ENCODE assay signal across 9 mouse cellular contexts in genomic region chr15:86134941-86135783, GRCm38 (mm10). TPM values are rescaled to one million over a fixed set of nuclear protein-coding genes. Genes with fewer than 3 reads are reported as not detected.
A peak's percentile ranks its signal among the peaks of the same experiment; 100 is the strongest.
DNase-seq lines count a peak whose midpoint lies in the region; ATAC-seq and TF ChIP-seq lines count a peak whose summit lies in the region.
"Had no signal": no experiment of that assay in that cellular context is flagged by ENCODE, and none has a peak within 500 bp of the region (broad histone marks: within the 10 kb centered on the region; RNA-seq: fewer than 3 reads in every experiment).

No protein-coding gene starts in this region.

- H3K4me2 ChIP-seq in forebrain, embryonic 13.5 days: no peak overlapping the region
- no peak overlapping the region for H3K4me2 ChIP-seq in lung, embryonic 16.5 days (ENCODE audit: low read depth, low read length)
- H3K4me2 ChIP-seq: liver, embryonic 15.5 days had no signal

- peak; percentile 80 for DNase-seq in ES-CJ7 (ENCODE audit: low read depth, low spot score)
- peak; percentile 68 for DNase-seq in c-Kit-positive CD71-positive TER-119-negative erythroid progenitor cells, embryonic 14.5 days (ENCODE audit: low read depth)
- DNase-seq in layer of hippocampus, adult 2 months (ENCODE audit: low spot score in 2 of 2): peak; percentile 77 to 92
- DNase-seq in ovary, postnatal 10 days (ENCODE audit: low spot score): peak; percentile 86
- DNase-seq in thymus, postnatal 10 days (ENCODE audit: low spot score in 2 of 2): peak; percentile 66 to 83

- ATAC-seq in forebrain, embryonic 13.5 days: peak; percentile 61
- ATAC-seq in hematopoietic stem cell, adult 5-6 weeks (replicated peaks in 1 of 2; ENCODE audit: insufficient read depth in 1 of 2, low FRiP score in 2 of 2, low TSS enrichment in 1 of 2, low read depth in 1 of 2, poor library complexity in 2 of 2, severe bottlenecking in 2 of 2): peak; percentile 59 to 63
- ATAC-seq in lung, embryonic 16.5 days (ENCODE audit: low read depth): peak; percentile 42

- peaks cover 7% of the 10 kb centered on the region; the same call in 1 of the 2 replicates for H3K4me1 ChIP-seq in forebrain, embryonic 13.5 days
- H3K4me1 ChIP-seq in lung, embryonic 16.5 days (replicated peaks; ENCODE audit: control insufficient read depth, insufficient read depth, low read length): no peaks in the 10 kb centered on the region

- 37% methylated on average over 18 of the region's 18 CpGs for WGBS in forebrain, embryonic 13.5 days
- 40% methylated on average over 18 of the region's 18 CpGs for WGBS in lung, embryonic 16.5 days

- TF ChIP-seq CTCF in layer of hippocampus, adult 2 months (conservative IDR thresholded peaks at IDR 0.05): peak; percentile 87

- H3K4me3 ChIP-seq in forebrain, embryonic 13.5 days: no peak overlapping the region
- H3K4me3 ChIP-seq in layer of hippocampus, adult 2 months: no peak overlapping the region
- no peak overlapping the region for H3K4me3 ChIP-seq in lung, embryonic 16.5 days (ENCODE audit: low read length)
- H3K4me3 ChIP-seq: liver, embryonic 15.5 days had no signal

- peak overlapping the region; percentile 52 for H3K27ac ChIP-seq in forebrain, embryonic 13.5 days
- H3K27ac ChIP-seq in layer of hippocampus, adult 2 months: no peak overlapping the region
- H3K27ac ChIP-seq in lung, embryonic 16.5 days (ENCODE audit: low read length): no peak overlapping the region

- no peaks in the 10 kb centered on the region for H3K9me3 ChIP-seq in forebrain, embryonic 13.5 days (replicated peaks)
- H3K9me3 ChIP-seq in lung, embryonic 16.5 days (ENCODE audit: control insufficient read depth, low read length): no peaks in the 10 kb centered on the region
- H3K9me3 ChIP-seq: liver, embryonic 15.5 days had no signal

- H3K27me3 ChIP-seq in forebrain, embryonic 13.5 days: no peaks in the 10 kb centered on the region
- H3K27me3 ChIP-seq in lung, embryonic 16.5 days (ENCODE audit: control insufficient read depth, insufficient read depth, low read depth, low read length): no peaks in the 10 kb centered on the region
- H3K27me3 ChIP-seq: liver, embryonic 15.5 days had no signal

- no peak overlapping the region for H3K9ac ChIP-seq in forebrain, embryonic 13.5 days
- H3K9ac ChIP-seq in lung, embryonic 16.5 days (ENCODE audit: low read length): no peak overlapping the region
- H3K9ac ChIP-seq: liver, embryonic 15.5 days had no signal

- peaks cover 72% of the 10 kb centered on the region for H3K36me3 ChIP-seq in forebrain, embryonic 13.5 days (ENCODE audit: poor library complexity, severe bottlenecking)
- H3K36me3 ChIP-seq in lung, embryonic 16.5 days (ENCODE audit: control insufficient read depth, insufficient read depth, low read length): peaks cover 9% of the 10 kb centered on the region; the same call in 1 of the 2 replicates

RNA-seq across cellular contexts. Expression of gene Cerk, which starts 50.8 kb away (rescaled TPM):
- 19.0 and 20.0 TPM in 2 replicates for polyA plus RNA-seq in forebrain, embryonic 13.5 days (2015; fragmentation: Nextera tagmentation; extraction: Ambion mirVana)
- total RNA-seq in hematopoietic stem cell, adult 5-6 weeks (2017): 20.3 and 28.3 TPM in 2 replicates
- 10 to 100 TPM; 41.6 to 43.0 TPM for total RNA-seq in layer of hippocampus, adult 2 months (2021)
- 25.2 and 26.4 TPM in 2 replicates for polyA plus RNA-seq in lung, embryonic 16.5 days (2015; fragmentation: Nextera tagmentation; extraction: Ambion mirVana)
